Mouse (Mus musculus): ENCODE measurements at regions not wholly inside any gene's neighbourhood (a gene's known extent, or its start where the extent isn't known, plus 50 kb on each side); places are given as distances from the start of the nearest gene placed in this dataset.

DNA sequence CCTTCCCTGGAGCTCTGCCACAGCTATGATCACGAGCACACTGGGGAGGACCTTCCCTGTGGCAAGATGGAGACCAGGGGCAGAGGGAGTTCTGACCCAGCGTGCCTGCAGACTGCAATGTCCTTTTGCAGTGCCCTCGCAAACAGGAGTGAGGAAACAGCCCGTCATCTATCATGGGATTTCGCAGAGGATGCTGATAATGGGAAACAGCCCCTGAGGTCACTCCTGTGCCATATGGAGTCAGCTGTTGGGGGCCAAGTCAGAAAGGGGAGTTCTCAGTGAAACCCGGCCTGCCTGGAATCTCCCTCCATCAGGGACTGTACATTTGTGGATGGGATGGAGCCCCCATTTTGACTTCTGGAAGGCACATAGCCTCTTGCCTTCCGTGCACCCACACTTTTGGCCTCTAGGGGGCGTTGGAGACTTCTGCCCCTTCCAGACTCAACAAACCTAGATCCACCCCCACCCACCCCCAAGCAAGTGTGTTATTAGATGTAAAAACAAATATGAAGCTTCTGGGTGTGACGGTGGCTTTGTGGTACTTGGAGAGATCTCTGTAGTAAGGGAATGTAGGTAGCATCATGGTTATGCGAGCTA lies 98.1 kb downstream of the Kdr start:
- DNase-seq (ENCODE audit: low spot score): no peak

DNA sequence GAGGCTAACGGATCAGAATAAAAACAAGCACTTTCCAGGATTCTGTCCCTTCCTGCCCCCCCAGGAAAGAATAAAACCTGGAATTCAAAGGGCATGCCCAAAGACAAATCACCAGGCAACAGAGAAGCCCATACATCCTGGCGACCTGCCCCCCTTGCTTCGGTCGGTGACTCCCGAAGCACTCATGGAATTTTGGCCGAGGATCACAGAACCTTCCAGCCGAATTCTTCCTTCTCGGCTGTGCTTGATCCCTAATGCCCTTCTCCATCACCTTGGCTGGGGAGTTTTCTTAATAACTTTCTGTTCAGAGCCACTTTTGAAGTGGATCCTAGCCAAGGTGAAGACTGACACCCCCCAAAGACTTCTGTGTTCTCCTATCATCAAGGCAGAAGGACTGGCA lies 99.9 kb downstream of the Kdr start:
- no peak for DNase-seq (ENCODE audit: low spot score)

DNA sequence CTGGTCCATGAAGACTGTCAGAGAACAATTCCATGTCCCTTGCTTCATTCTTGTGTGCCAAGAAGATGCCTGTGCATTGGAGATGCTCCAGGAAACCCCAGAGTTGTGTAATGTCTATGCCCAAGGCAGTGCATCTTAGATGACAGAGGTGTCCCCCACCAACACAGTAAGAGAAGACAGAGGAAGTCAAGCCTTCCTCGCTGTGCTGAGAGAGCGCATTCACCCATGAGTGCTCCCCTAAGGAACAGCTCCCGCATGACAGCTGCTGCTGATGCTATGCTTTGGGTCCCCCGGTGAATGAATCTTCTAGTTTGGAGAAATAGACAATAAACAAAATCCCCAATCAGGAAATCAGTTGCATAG lies 100.7 kb downstream of the Kdr start:
- no peak for DNase-seq (ENCODE audit: low spot score)

DNA sequence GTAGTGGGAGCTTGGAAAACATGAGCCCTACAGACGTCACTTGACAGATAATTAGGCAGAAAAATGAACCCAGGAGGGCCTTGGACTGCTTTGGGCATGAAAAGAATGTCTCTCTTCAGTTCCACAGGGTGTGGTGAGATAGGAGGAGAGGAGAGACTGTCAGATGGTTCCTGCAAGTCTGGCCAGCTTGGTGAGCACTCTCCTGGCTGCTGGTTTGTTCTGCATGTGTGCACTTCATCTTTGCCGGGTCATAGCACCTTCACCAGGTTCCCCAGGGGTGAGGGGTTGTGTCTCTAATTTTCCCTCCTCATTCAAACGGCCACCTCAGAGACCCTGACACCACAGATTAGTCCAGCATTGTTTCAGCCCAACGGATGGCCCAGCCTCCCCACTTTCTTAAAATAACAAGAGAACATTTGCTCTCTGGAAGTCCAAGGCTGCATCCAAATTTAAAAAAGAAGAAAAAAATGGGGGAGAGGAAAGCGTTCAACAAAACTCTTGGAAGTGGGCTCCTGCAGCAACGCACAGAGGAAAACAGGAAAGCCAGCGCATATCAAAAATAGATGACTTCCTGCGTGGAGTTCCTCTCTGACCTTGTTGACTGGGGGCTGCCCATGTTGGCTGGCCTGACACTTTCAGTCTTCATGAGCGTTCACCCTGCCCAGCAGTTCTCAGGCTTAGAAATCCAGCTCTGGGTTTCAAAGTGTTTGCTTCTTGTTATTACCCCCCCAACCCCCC lies 101.2 kb downstream of the Kdr start:
- no peak for DNase-seq (ENCODE audit: low spot score)

DNA sequence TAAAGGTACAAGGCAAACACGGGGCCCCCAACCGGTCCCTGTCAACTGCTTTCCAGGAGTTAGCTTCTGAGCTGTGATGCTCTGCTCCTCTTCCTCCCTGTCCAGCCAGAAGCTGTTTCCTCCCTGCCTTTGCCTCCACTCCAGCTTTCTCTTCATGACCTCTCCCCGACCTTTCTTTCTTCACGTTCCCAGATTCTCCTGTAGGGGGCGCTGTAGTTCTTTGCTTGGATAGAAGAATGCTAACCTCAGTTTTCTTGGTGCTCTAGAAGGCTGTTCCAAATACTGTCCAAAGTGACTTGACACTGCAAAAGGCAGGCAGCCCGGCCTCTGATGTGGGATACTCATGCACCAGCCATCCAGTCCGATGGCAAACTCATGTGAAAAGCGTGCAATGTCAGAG lies 107.1 kb downstream of the Kdr start:
- DNase-seq (ENCODE audit: low spot score): peak; percentile 54

DNA sequence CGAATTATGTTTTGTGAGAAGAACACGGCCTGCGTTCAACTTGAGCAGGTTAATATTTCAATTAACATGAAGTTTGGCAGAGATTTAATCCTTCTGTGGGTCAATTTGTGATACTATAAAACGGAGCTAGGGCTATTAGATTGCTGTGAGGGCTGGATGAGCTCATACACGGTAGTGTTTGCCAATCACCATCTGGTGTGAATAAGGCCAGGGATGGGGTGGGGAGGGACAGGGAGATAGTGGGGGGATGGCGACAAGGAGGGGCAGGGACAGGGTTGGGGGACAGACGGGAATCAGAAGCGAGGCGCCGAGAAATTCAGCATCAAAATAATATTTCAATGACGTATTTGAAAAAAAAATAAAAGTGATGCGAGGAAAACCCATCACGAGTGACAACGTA lies 107.6 kb downstream of the Kdr start:
- DNase-seq (ENCODE audit: low spot score): no peak

DNA sequence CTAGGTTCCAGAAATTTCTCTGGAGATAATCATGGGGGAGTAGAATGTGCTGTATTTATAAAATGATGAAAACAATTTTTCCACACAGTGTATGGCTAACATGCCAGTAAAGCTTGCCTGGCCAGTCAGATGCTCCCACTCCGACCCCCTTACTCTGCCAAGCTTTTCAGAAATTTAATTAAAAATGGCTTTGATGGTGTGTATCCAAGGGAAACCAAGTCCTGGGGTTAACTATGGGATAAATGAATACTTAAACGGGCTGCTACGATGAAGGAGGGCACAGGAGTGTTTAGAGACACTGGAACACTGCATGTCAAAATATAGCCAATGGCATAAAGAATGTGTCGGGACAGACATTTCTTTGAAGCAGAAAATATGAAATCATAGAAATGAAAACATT lies 108.7 kb downstream of the Kdr start:
- DNase-seq (ENCODE audit: low spot score): no peak

DNA sequence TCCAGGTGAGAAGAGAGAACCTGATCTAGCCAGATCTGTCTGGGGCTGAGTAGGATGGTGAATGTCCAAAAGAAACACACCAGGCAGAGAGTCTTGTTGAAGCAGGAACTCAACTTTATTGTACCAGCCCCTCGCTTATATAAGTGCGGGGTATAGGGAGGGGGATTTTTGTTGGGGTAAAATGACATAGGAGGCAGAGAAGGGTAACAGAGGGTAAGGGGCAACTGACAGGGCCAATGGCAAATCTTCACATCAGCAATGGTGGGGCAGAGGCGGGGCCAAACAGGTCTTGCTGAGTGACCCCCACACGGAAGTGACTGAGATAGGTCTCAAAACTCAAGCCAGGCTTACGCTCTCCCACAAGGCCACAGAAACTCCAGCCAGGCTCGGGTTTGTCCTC lies 113.2 kb downstream of the Kdr start:
- DNase-seq (ENCODE audit: low spot score): no peak

DNA sequence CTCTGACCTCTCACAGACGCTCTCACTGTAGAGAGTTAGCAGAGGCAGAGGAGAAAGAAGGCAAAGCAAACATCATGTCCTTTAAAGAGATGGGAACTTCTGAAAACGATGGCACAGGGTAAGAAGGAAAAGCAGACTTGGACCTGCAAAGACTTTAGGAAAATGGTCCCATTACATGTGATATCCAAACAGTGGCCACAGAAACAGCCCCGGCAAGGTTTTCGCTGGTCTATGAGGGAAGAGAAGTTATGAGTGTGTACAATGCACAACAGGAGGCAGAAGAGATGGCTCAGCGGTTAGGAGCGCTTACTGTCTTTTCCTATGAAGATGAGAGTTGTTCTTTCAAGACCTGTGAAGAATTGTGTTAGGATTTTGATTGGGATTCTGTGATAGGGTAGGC lies 114.9 kb downstream of the Kdr start:
- no peak for DNase-seq (ENCODE audit: low spot score)

DNA sequence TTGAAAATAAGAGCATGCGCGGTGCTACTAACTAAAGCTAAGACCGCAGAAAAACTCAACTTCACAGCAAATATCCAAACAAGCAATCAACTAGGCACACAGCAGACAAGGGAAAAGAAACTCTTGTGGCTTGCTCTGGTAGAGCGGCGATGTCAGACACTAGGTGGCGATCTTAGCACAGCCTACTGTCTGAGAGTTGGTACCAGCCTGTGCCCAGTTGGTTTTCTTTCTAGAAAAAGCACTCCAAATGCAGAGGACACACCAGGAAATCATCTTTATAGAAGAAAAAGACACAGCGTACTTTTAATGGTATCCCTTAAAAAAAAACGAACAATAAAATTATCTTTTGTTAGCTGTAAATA lies 115.6 kb downstream of the Kdr start:
- no peak for DNase-seq (ENCODE audit: low spot score)

DNA sequence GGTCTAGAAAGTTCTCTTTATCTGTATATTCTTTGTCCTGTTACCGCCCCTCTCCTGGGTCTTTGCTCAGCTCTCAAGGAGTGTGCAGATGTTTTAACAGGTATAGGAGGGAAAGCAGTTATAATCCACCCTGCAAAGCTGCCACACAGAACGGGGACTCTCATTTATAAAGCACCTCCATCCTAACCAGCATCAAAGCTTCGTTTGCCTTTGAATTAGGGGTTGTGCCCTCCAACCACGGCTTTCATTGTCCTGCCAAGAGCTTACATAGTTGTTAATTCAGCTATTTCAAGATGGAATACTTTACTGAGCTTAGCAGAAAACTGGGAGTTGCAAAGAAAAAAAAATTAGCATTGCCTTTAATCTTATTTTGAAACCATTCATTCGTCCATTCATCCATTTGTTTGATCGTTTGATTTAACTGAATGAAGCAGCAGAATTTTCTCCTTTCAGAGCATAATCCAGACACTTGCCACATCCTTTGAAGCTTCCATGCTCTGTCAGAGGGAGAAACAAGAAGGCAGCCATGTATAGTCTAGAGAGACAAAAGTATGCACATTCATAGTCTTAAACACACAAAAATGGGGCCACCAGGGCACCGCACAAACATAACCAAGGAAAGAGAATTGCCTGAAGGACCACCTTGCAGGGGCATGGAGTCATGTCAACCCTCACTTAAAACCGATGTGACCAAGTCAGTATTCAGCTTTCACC lies 116.2 kb downstream of the Kdr start:
- no peak for DNase-seq (ENCODE audit: low spot score)

DNA sequence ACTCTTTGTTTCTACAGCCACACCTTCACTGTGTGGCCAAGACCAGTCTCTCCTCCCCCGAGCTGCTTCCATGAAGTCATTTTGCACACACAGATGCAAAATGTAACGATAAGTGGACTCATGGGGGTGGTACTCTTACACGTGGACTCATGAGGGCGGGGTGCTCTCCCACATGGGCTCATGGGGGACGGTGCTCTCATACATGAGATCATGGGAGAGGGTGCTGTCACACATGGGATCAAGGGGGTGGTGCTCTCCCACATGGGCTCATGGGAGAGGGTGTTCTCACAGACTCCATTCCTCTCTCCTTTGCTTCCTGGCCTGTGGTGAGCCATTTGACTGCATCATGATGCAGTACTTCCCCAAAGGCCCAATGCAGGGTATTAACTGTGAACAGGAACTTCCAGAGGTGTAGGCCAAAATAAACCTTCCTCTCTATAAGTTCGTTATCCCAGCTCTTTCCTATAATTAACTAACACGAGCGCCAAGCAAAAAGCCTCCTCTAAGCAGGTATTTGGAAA lies 118.9 kb downstream of the Kdr start:
- DNase-seq (ENCODE audit: low spot score): no peak

DNA sequence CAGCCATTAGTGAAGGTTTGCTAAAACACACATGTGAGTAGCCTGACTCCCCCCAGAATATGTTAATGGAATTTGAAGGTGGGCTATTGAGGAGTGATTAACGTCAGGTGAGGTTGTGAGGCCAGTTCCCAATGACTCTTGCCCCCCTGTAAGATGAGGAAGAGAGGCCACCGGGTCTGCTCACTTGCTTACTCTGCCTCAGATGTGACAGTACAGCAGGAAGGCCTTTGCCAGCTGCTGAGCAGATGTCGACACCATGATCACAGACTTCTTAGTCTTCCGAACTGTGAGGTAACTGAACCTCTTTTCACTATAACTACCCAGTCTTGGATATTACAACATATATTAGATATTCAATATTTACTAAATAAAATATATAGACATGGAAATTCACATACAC lies 127.4 kb downstream of the Kdr start:
- no peak for DNase-seq (ENCODE audit: low spot score)

DNA sequence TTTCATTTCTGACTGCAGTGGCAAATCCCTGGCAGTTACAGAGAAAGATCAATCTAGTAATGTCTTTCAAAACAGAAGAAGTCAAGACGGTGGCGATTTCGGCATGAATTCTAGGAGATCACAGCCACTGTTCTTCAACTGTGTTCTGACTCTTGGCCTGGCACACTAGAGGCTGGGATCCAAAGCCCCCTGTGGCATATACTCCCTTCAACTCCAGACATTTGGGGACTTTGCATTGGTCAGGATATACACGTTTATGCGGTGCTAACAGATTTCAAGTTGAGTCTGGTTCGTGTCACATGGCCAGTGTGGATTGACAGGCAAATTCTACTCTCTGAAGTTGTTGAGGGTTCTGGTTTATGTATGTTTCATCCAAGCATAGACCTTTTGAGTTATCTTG lies 130.3 kb downstream of the Kdr start:
- DNase-seq (ENCODE audit: low spot score): no peak

DNA sequence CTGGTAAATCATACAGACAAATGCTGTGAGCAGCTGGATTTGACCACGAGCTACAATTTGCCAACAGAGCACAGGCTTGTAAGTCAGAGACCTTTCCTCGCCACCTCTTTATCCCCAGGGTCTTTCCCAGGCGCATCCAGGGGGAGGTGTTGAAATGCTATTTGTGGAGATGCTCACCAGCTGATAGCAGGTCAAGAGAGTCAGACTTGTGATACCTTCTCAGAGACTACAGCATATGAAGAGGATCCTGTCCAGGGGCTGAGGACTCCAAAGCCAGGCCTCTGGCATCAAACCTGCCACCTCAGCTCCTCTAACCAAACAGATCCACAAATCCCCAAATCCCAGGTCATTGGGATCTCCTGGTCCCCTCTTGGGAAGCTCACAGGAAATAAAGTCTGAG lies 130.9 kb downstream of the Kdr start:
- no peak for DNase-seq (ENCODE audit: low spot score)

DNA sequence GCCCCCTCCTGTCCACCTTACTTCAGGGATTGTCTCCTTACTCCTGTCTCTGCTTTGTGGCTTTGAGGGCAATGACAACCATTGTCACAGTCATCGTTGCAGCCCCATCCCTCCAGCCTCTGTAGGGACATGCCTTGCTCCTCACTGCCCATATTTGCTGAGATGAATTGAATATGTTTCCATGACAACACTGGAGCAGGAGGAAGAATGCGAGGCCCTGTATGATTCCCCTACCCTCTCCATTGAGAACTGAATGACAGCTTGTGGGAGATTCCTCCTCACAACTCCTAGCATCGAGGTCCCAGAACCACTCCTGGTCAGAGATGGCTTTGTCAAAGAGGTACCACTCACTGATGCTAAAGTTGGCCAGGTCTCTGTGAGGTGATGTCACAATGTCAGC lies 132.2 kb downstream of the Kdr start:
- no peak for DNase-seq (ENCODE audit: low spot score)

DNA sequence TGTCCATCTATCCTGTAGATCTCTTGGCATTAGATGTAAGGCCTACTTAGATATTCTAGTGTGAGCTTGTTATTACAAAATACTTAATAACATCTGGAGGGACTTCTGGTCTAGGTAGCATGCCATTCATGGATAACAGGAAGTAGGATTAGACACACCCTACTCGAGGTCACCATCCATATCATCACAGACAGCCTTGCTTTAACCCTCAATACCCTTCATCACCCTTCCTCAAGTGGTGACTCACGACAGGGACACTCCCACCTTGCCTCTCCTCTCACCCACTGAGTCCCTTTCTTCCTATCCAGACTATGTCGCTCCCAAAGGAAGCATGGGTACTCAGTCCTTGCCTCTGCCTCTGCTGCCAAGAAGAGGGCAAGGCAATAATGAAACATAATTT lies 134.5 kb downstream of the Kdr start:
- no peak for DNase-seq (ENCODE audit: low spot score)

DNA sequence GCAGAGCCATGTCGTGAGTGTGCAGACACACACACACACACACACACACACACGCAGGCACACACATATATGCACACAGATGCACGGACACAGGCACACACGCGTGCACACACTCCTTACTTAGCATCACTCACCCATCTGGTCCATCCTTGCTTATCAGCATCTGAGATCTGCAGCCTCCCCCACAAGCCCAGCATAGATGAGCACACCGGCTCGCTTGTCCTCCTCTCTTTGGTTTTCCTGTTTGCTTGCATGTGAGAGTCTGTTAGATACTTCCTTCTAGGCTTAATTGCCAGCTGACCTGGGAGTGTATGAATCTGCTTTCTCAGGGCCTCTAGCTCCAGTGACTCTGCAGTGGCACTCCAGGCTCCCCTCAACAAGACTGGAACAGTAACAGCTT lies 137.8 kb downstream of the Kdr start:
- DNase-seq (ENCODE audit: low spot score): no peak

DNA sequence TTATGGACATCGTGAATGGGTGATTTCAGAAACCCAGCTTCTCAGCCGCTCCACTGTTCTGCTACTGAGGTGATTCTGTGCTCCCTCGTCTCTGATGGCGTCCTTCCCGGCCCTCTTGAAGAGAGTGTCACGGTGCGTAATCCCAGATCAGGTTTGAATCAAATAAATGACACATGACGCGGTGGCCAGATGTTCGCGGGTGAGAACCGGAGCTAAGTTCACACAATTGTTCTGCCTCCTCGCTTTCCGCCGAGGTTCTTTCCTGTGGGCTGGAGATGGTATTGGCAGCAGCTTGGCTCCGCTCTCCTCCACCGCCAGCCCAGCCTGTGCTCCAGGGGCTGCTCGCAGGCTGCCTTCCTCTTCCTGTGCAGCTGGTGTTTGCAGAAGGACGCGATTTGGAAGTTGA lies 142.7 kb downstream of the Kdr start:
- DNase-seq (ENCODE audit: low spot score): no peak

DNA sequence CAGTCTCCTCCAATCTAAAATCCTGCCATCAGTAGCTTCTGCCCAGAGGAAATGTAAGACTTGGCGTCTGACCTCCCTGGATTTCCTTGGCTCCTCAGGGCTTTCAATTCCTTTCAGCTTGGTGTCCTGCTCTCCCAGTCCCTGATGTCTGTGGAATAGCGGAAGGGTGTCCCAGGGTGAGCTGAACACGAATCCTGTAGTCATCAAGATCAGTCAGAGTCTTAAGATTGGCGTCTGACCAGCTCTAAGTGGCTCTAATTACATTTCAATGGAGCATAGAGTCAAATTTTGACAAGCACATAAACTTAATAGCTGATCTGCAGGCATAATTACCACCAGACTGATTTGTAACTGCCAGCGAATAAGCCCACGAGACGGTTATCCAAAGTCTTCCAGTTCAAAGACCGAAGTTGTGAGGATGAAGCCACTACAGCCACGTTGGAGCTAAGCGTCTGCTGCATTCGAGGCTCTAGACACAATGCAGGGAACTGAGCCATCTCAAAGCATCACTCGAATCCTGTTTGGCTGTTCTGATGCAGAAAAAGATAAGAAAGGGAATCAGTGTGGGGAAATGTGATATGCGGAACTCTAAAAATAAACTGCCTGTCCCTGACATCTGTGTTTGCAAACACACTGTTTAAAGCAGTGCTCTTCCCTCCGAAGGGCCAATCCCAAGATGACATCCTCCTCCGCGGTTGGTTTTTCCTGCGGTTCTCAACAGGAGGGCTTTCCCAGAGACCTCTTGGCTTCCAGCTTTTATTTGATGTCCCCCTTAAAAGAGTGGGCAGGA lies 143.3 kb downstream of the Kdr start:
- DNase-seq (ENCODE audit: low spot score): no peak

DNA sequence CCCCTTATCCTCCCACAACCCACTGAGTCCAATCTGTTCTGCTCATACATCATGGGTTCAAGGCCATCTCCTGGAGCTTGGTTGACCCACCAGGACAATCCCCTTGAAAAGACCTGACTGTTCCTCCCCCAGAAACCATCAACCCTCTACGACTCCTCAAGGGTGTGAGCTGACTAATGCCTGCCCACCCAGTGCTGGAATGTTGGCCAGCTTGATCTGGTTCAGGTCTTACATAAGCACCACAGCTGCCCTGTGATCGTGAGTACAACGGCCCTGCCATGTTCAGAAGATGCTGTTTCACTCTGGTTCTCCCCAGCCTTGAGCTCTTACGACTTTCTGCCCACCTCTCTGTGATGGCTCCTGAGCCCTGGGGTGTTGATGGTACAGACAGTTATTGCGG lies 145.9 kb downstream of the Kdr start:
- no peak for DNase-seq (ENCODE audit: low spot score)

DNA sequence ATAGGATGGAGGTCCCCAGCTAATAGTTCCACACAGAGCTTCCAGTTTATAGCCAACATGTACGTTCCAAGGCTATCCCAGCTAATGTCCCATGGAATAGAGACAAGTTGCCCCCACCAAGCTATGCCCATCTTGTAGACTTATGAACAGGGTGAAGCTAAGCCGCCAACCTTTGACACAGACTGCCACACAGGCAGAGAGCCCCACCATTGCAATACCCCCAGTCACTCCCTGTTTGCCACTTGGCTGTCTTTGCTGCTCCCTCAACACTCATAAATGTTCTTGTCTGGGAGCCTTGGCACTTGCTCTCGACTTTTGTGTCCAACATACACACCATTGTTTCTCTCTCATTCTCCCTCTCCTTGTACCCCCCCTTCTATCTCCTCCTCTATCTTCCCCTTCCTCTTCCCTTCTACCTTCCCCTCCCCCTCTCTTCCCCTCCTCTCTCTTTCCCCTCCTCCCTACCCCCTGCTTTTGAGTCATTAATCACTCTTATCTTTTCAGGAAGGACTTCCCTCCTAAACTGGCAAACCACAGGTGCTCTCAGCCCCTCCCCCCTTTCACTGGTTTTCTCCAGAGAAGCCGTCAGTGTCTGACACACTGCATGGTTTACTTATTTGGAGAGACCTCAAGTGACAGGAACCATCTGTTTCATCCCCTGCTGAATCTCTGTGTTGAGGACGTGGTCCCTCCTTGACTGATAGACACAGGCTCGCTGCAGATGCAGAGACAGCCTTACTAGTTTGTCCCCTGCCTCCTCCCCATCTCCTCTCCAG lies 148.2 kb downstream of the Kdr start:
- DNase-seq (ENCODE audit: low spot score): no peak

Data from ovary, postnatal 10 days (tissue).